Comparison of ENCODE assay signal across 21 mouse cellular contexts in genomic region chr1:121112464-121112863, GRCm38 (mm10).
A peak's percentile ranks its signal among the peaks of the same experiment; 100 is the strongest.
DNase-seq lines count a peak whose midpoint lies in the region; ATAC-seq and TF ChIP-seq lines count a peak whose summit lies in the region.
"Had no signal": no experiment of that assay in that cellular context is flagged by ENCODE, and none has a peak within 500 bp of the region (broad histone marks: within the 10 kb centered on the region; RNA-seq: fewer than 3 reads in every experiment).

No protein-coding gene starts in this region.

- H3K4me2 ChIP-seq in lung, embryonic 14.5 days: no peak overlapping the region
- no peak overlapping the region for H3K4me2 ChIP-seq in intestine, embryonic 15.5 days (replicated peaks)
- H3K4me2 ChIP-seq in neural tube, embryonic 12.5 days (replicated peaks): no peak overlapping the region
- H3K4me2 ChIP-seq: embryonic facial prominence, embryonic 12.5 days; forebrain, embryonic 12.5 days; hindbrain, embryonic 12.5 days; liver, embryonic 15.5 days; stomach, embryonic 15.5 days had no signal

- H3K36me3 ChIP-seq in lung, embryonic 14.5 days (ENCODE audit: insufficient read depth): no peaks in the 10 kb centered on the region
- no peaks in the 10 kb centered on the region for H3K36me3 ChIP-seq in intestine, embryonic 15.5 days
- H3K36me3 ChIP-seq in neural tube, embryonic 12.5 days: no peaks in the 10 kb centered on the region
- H3K36me3 ChIP-seq: embryonic facial prominence, embryonic 12.5 days; forebrain, embryonic 12.5 days; hindbrain, embryonic 12.5 days; liver, embryonic 15.5 days; stomach, embryonic 15.5 days had no signal

- TF ChIP-seq CTCF in lung, embryonic 14.5 days (IDR thresholded peaks at IDR 0.05; ENCODE audit: low read depth): no peak

- H3K27me3 ChIP-seq in lung, embryonic 14.5 days (ENCODE audit: insufficient read depth, low read length): no peaks in the 10 kb centered on the region
- H3K27me3 ChIP-seq in intestine, embryonic 15.5 days (replicated peaks): no peaks in the 10 kb centered on the region
- no peaks in the 10 kb centered on the region for H3K27me3 ChIP-seq in neural tube, embryonic 12.5 days (replicated peaks)
- H3K27me3 ChIP-seq: CH12.LX; embryonic facial prominence, embryonic 12.5 days; hindbrain, embryonic 12.5 days; liver, embryonic 15.5 days; stomach, embryonic 15.5 days had no signal

- peak; percentile 89 for ATAC-seq in lung, embryonic 14.5 days (ENCODE audit: insufficient read depth)
- ATAC-seq in intestine, embryonic 15.5 days: no peak; the same call in 1 of the 2 replicates
- ATAC-seq in neural tube, embryonic 12.5 days (ENCODE audit: low FRiP score, low read depth): 0 out of 2 replicates have a peak, but pooled peaks have one; percentile 13
- ATAC-seq: Patski had no signal

- no peak overlapping the region for H3K9ac ChIP-seq in lung, embryonic 14.5 days
- H3K9ac ChIP-seq in intestine, embryonic 15.5 days: no peak overlapping the region
- no peak overlapping the region for H3K9ac ChIP-seq in neural tube, embryonic 12.5 days
- H3K9ac ChIP-seq: embryonic facial prominence, embryonic 12.5 days; forebrain, embryonic 12.5 days; hindbrain, embryonic 12.5 days; liver, embryonic 15.5 days; stomach, embryonic 15.5 days had no signal

- no peaks in the 10 kb centered on the region for H3K4me1 ChIP-seq in lung, embryonic 14.5 days (ENCODE audit: insufficient read depth)
- 0 out of 2 replicates have a peak, but pooled peaks cover 2% of the 10 kb centered on the region for H3K4me1 ChIP-seq in intestine, embryonic 15.5 days (replicated peaks)
- no peaks in the 10 kb centered on the region for H3K4me1 ChIP-seq in neural tube, embryonic 12.5 days
- H3K4me1 ChIP-seq: liver, embryonic 15.5 days; stomach, embryonic 15.5 days had no signal

- DNase-seq in embryo, embryonic 10 days (ENCODE audit: low spot score): peak; percentile 13
- no peak for DNase-seq in embryo, embryonic 11 days
- DNase-seq in lung, embryonic 14.5 days: peak; percentile 75
- no peak for DNase-seq in lung, postnatal 14 days
- DNase-seq in MN1 (ENCODE audit: low spot score): no peak
- DNase-seq in urinary bladder, postnatal 10 days (ENCODE audit: low spot score): no peak
- DNase-seq: cerebellum, adult 9-11 months; kidney, adult 8-10 months; layer of hippocampus, postnatal 36 days; left cerebral cortex, postnatal 4 days; midbrain, embryonic 14.5 days; thymus, postnatal 25 days had no signal

- H3K27ac ChIP-seq in lung, embryonic 14.5 days (ENCODE audit: low read depth): no peak overlapping the region
- 0 out of 2 replicates have a peak overlapping the region, but pooled peaks have one; percentile 32 for H3K27ac ChIP-seq in intestine, embryonic 15.5 days
- no peak overlapping the region for H3K27ac ChIP-seq in neural tube, embryonic 12.5 days
- H3K27ac ChIP-seq: forebrain, embryonic 12.5 days; hindbrain, embryonic 12.5 days; liver, embryonic 15.5 days had no signal

- 23% methylated on average over 1 of the region's 1 CpGs for WGBS in lung, embryonic 14.5 days
- 19% methylated on average over 1 of the region's 1 CpGs for WGBS in intestine, embryonic 15.5 days
- WGBS in neural tube, embryonic 12.5 days: 2% methylated on average over 1 of the region's 1 CpGs

- H3K4me3 ChIP-seq in lung, embryonic 14.5 days (ENCODE audit: low read depth, low read length): no peak overlapping the region
- H3K4me3 ChIP-seq in intestine, embryonic 15.5 days (replicated peaks): no peak overlapping the region
- no peak overlapping the region for H3K4me3 ChIP-seq in neural tube, embryonic 12.5 days
- H3K4me3 ChIP-seq: embryonic facial prominence, embryonic 12.5 days; forebrain, embryonic 12.5 days; hindbrain, embryonic 12.5 days; liver, embryonic 15.5 days; stomach, embryonic 15.5 days had no signal

- H3K9me3 ChIP-seq in lung, embryonic 14.5 days (ENCODE audit: low read depth, low read length): no peaks in the 10 kb centered on the region
- H3K9me3 ChIP-seq in intestine, embryonic 15.5 days: no peaks in the 10 kb centered on the region
- no peaks in the 10 kb centered on the region for H3K9me3 ChIP-seq in neural tube, embryonic 12.5 days
- H3K9me3 ChIP-seq: embryonic facial prominence, embryonic 12.5 days; forebrain, embryonic 12.5 days; hindbrain, embryonic 12.5 days; liver, embryonic 15.5 days; stomach, embryonic 15.5 days had no signal

Comparison
In these comparisons a context has a peak if more than half of its experiments do, and no peak if none do; other contexts are left out.
1. DNase-seq: peak in embryo, embryonic 10 days (single experiment) and lung, embryonic 14.5 days (single experiment); none in embryo, embryonic 11 days (single experiment), lung, postnatal 14 days (single experiment), MN1 (single experiment) and urinary bladder, postnatal 10 days (single experiment).